Mouse (Mus musculus): ENCODE measurements around the gene Nedd9.

DNA sequence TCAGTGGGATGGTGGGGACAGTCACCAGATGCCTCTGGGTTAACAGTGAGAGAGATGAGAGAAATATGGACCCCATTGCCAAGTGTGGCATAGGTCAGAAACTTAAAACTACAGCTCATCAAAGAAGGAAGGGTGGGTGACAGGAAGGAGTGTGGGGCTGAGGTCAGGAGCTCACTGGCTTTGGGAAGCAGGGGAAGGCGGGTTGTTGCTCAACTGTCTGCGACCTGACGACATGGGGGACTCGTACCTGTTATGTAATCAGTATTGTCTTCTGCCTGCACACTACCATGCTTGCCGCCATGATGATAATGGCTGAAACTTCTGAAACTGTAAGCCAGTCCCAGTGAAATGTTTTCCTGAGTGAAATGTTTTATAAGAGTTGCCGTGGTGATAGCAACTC lies 54.0 kb downstream of the Nedd9 start:
- no peak for TF ChIP-seq CTCF (IDR thresholded peaks at IDR 0.05)
- no peak for TF ChIP-seq POLR2A (IDR thresholded peaks at IDR 0.05; ENCODE audit: insufficient read depth, low read depth, low read length)
- no peak for TF ChIP-seq EP300 (IDR thresholded peaks at IDR 0.05; ENCODE audit: insufficient read depth, low read depth, low read length)
